Mouse (Mus musculus): ENCODE data around the gene Psd.

The Psd gene

GRCm38 (mm10) chr19:46338331-46338936, 11.5 kb upstream of the Psd start, which contains the start of gene Cuedc2:
Gene Cuedc2 (minus strand): TSS chr19:46338702.
- DNase-seq, result peak; percentile 95 to 97

DNA sequence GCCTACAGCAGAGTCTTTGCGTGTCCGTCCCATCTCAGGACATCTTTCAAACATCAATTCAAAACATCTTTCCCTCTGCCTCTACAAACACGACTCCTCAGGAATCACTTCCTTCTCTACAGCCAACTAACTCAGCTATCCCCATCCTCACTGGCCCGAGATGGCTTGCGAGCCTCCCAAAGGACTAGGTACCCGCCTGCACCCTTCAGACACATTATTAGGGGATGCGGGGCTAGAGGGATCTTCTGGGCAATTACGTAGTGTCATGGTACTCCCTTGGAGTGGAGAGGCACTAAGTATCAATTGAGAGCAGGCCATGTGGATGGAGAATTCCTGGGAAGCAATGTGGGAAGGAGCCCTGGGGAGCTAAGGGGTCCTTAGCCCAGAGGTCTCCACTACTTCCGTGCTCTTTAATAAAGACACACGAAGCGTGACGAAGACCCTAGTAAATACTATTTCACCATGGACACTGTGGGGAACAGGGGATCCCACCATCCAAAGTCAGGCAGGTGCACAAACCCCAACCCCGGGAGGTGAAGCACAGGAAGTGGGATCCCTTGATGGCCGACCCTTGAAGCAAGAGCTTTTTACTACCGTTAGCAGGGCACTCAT, 10.9 kb upstream of the Psd start:
- DNase-seq, result no peak

- no peak for DNase-seq
Measured at GRCm38 (mm10) chr19:46333906-46334305, 7.0 kb upstream of the Psd start.

DNA sequence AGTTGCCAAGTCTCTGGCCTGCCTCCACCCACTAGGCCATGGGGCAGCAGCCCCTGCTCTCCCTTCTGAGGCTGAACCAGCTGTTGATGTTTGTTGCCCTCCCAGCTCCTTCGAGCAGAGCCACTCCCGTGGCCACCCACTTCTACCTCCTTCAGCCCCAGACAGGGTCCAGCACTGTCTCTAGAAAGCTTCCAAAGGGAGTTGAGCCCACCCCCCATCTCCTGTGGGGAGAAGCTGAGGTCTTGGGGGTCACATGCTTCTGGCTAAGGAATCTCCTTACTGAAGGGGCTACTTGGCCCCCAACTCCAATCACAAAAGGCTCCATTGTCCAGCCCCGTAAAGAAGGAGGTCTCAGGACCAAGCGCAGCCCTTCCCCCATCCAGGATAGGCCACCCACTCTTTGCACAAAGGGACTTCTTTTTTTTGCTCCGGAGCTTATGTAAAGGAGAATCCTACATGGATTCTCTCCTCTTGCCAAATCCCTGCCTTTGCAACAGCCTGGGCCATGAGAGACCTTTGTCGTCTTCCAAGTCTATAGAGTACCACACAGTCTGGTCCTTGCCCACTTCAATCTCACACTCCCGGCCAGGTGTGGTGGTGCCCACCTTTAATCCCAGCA, 5.9 kb upstream of the Psd start:
- no peak for DNase-seq

- DNase-seq, result no peak
Measured at GRCm38 (mm10) chr19:46331936-46332335, 5.0 kb upstream of the Psd start.

GRCm38 (mm10) chr19:46331326-46331725, 4.4 kb upstream of the Psd start:
- DNase-seq, result no peak

DNA sequence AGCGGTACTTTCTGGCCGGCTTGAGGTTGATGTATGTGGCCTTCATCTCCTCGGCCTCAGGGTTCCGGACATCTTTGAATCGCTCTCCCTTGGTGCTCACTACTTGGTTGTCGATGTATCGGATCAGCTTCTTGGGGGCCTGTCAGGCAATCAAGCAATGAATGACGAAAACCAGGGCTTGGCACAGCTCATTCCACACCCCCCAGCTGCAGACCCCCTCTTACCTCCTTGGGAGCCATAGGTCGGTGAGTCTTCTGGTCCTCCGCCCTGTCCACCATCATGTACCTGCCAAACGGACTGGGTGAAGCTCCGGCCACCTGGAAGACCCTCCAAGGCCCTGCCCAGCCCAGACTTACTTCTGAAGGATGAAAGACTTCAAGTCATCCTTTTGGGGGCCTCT, 3.7 kb upstream of the Psd start:
- no peak for DNase-seq

GRCm38 (mm10) chr19:46329951-46330350, 3.0 kb upstream of the Psd start:
- DNase-seq, result peak; percentile 52 to 54

GRCm38 (mm10) chr19:46329031-46329641, 2.2 kb upstream of the Psd start:
- DNase-seq, result no peak

- peak; percentile 85 to 88 for DNase-seq
Measured at GRCm38 (mm10) chr19:46328081-46329030, 1.4 kb upstream of the Psd start, which contains the start of gene Fbxl15. Gene Fbxl15 (plus strand): TSS chr19:46328184.

DNA sequence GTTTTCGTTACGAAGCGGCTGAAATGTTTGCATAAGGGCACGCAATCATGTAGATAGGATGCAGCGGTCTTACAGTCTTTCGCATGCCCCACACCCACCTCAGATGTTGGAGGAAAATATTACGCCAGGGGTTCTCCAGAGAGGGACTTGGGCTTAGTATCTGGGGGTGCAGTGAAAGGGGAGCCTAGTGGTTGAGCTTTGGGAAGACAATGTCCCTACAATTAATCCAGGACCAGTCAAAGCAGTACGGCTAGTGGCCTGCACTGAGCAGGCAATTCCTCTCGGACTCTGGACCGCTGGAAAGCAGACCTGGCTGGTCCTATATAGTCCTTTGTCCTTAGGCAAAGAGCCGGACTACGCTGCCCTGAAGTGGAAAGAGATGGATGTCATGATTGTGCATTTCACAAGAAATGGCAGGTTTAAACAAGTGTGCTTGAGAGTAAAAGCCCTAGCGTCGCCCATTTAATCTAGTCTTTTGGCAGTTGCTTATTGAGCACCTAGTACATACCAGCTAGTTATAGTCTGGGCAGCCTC, 642 bp upstream of the Psd start:
- DNase-seq, result no peak

DNA sequence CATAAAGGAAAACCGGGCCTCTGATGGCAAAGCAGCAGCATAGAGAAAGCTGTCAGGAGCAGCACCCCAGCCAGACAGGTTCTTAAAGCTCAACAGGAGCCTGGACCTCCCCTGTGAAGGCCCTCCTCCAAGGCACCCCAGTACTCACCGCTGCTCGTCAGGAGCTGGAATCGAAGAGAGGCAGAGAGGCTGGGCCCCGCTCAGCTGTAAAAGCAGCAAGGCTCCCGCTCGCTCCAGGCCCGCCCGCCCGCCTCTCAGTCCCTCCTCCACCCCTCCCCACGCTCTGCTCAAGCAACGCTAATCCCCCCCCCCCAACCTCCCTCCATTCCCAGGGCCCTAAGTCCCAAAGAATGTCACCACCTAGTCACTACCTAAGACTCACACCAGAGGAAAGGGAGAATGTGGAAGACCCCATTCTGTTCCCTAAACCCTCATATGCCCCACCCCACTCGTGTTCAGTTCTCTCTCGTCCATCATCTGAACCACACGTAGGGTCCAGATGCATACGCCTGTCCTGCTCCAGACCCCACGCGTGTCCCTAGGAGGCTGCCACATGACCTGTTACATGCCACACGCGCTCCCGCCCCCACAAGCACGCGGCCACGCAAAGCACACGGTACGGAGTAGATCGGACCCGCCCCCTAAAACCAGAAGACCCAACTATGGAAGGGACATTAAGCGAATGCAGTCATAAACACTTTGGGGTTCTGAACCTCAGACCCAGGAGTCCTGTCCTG, 769 bp downstream of the Psd start:
- DNase-seq, result no peak

DNA sequence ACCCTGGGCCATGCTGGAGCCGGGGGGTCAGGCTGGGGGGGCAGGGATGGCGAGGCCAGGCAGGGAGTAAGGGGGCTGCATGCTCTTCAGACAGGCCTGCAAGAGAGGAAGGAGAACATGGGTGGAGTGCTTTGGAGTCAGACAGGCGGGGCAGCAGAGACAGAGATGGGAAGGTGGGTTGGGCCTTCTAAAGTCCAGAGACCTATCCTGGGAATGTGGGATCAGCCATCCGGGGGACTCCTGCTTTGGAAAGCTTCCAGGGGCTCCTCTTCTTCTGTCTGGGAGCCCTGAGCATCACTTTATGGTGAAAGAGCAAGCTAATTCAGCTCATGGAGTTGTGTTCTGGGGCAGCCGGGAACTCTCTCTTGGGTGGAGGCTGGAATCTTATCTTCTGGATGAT, 2.0 kb downstream of the Psd start:
- no peak for DNase-seq

DNA sequence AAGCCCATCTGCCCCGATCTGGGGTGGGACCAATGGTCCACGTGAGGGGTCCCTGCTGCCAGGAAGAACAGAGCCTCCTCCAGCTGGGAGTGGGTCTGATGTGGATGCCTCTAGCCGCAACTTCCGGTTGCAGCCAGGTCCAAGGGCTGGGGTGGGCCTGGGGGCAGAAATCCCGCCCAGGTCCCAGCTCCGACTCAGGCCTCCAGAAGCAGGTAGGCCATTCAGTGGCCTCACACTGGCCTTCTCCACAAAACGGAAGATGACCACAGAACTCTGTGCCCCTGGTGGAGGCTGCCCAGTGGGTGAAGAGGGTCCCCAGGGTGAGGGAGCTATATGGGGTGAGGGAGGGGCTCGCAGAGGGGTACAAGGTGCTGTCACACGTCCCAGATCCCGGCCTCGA, 2.6 kb downstream of the Psd start:
- DNase-seq, result no peak

GRCm38 (mm10) chr19:46323716-46324115, 3.2 kb downstream of the Psd start:
- DNase-seq, result no peak

- DNase-seq, result no peak
Measured at GRCm38 (mm10) chr19:46322996-46323572, 3.9 kb downstream of the Psd start.

DNA sequence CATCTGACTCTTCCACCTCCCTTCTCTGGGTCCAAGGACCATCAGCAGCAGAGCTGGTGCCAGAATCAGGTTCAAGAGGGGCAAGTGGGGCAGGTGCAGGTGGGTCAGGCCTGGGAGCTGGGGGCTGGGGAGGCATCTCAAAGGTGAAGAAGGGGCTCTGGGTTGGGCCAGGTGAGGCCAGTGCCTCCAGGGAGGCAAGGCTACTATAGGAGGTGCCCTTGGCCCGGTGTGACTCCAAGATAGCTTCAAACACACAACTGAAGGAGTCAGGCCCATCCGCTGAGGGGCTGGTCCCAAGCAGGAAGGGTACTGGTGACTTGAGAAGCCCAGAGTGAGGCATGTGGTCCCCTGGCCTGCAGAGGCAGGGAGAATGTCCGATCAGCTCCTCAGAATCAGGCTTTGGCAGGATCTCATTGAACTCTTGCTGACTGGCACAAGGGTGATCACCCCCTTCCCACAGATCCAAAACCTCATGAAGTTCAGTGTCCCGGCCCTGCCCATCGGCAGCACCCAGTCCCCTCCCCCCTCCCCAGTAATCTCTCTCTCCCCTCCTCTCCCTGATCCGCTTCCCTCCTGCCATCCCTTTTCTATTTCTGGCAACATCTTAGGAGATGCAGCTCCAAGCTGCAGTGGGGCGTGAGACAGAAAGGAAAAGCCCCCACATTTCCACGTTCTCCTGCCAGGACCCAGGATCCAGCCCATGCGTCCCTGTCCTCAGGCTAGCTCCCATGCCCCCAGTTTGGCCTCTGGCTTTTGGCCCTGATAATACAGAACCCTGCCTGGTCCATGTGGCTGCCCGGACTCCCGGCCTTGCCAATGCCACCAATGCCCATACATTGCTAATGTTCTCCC, 4.6 kb downstream of the Psd start:
- no peak for DNase-seq

GRCm38 (mm10) chr19:46321101-46321943, 5.6 kb downstream of the Psd start:
- DNase-seq, result peak; percentile 47 to 77

DNA sequence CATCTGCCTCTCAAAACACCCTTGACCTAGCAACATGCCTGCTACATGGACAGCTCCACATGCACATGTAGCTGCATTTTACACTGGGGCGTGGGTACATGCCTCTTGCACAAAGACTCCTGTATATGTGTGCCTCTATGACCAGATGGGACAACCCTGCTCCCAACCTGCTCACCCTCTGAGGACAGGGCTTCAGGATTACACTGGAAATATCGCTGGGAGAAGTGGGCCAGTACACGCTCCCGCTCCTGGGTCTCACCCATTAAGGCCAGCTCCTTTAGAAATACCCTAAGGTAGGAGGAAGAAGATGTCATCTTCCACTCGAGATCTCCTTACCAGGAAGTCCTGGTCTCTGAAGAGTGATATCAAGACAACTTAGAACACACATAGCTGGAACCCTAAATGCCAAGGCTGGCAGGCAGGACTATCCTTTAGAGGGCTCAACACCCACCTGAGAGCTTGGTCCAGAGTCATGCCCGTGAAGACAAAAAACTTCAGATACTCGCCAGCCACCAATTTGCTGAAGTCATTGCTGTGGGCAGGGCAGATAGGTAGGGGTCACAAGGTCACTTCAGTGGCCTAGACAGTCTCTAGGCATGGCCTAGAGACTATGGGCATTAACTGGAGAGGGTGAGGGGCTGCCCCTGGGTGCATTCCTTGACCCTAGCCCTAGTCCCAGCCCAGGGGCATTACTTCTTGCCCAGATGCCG, 6.7 kb downstream of the Psd start:
- DNase-seq, result no peak

Data from thymus, postnatal 36 days (tissue).